Mouse (Mus musculus) heart, embryonic 16.5 days (tissue): Measurements from ENCODE around the gene Zranb3. TPM values are rescaled to one million over a fixed set of nuclear protein-coding genes. Genes with fewer than 3 reads are reported as not detected.

ENCODE experiments used
- ATAC-seq: fragments of 200-750 bp; cut with Nextera tagmentation; replicated peaks from 2 replicates; pipeline ENCODE4 v1.8.0; 2017; ENCODE audit warnings: moderate number of reproducible peaks; ENCODE audit not compliant: insufficient read depth, low FRiP score; ENCODE audit errors: extremely low read depth
- H3K27ac ChIP-seq: fragments of 300-500 bp; sonication (generic); 2 replicates; pipeline ENCODE4 v1.5.1; 2014; ENCODE audit warnings: mild to moderate bottlenecking, low read length, control low read depth, moderate library complexity
- H3K27me3 ChIP-seq: fragments of 300-500 bp; sonication (generic); 2 replicates; pipeline ENCODE4 v1.6.1; 2014; ENCODE audit warnings: low read length, mixed read lengths; ENCODE audit not compliant: control insufficient read depth, insufficient read depth
- H3K36me3 ChIP-seq: fragments of 300-500 bp; sonication (generic); 2 replicates; pipeline ENCODE4 v1.6.1; 2014; ENCODE audit not compliant: control insufficient read depth, insufficient read depth
- H3K4me1 ChIP-seq: fragments of 300-500 bp; sonication (generic); 2 replicates; pipeline ENCODE4 v1.6.1; 2014; ENCODE audit warnings: low read length, mixed read lengths; ENCODE audit not compliant: control insufficient read depth, insufficient read depth
- H3K4me2 ChIP-seq: fragments of 300-500 bp; sonication (generic); 2 replicates; pipeline ENCODE4 v1.6.1; 2014; ENCODE audit warnings: low read depth, mild to moderate bottlenecking, control low read depth, low read length
- H3K4me3 ChIP-seq: fragments of 300-500 bp; sonication (generic); 2 replicates; pipeline ENCODE4 v1.5.1; 2014; ENCODE audit warnings: mild to moderate bottlenecking, control low read depth, low read length
- H3K9ac ChIP-seq: fragments of 300-500 bp; sonication (generic); 2 replicates; pipeline ENCODE4 v1.6.1; 2014; ENCODE audit warnings: low read length, control low read depth
- H3K9me3 ChIP-seq: fragments of 300-500 bp; sonication (generic); replicated peaks from 2 replicates; pipeline ENCODE4 v1.6.1; 2016; ENCODE audit warnings: low read length; ENCODE audit not compliant: control insufficient read depth
- WGBS: fragments of 180-500 bp; shearing (Covaris S2); extraction: QIAGEN DNeasy Blood & Tissue Kit; methylation state at CpG from one replicate; pipeline ENCODE4 v1.1.7; 2014; 5-methylcytosine and 5-hydroxymethylcytosine counted together
- polyA plus RNA-seq: library from polyadenylated mRNA; unstranded; fragments of >200 nt; fragmentation: Nextera tagmentation; extraction: Ambion mirVana; gene quantifications from 2 replicates; pipeline ENCODE4 v1.2.1, GENCODE M21; 2015

Gene Zranb3
- polyA plus RNA-seq, 1 experiment from 2014 or later, result 7.1 TPM

DNA sequence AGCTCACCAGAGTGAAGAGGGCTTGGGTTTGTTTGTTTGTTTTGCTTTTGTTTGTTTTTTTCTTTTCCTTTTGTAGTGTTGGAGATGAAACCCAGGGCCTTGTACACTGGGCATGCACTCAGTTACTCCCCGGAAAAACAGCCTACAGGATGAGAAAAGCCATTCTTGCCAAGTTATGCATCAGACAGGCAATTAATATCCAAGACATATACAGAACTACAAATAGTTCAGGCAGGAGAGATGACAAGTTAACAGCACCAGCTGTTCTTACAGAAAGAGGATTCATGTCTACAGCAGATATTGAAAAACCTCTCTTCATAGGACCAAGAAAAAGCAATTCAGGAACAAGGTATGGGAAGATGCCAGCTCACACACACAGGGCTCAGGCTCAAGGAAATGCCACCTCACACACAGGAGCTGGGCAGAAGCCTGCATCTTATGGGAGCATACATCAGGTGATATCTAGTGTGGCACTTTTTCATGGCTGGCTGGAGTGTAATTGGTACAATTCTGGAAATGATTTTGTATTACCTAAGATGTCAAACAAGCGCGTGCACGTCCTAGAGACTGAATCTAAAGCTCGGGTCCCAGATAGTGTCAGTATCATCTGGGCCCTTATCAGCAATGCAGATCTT is 156.1 kb downstream of the Zranb3 start:
- 81% methylated on average over 5 of the region's 5 CpGs for WGBS
- H3K27me3 ChIP-seq, result no peaks in the 10 kb centered on the region
- no peak overlapping the region for H3K9ac ChIP-seq
- H3K4me1 ChIP-seq, result no peaks in the 10 kb centered on the region
- ATAC-seq, result no peak
- H3K27ac ChIP-seq, result no peak overlapping the region
- peaks cover 4% of the 10 kb centered on the region for H3K9me3 ChIP-seq
- no peak overlapping the region for H3K4me2 ChIP-seq
- H3K4me3 ChIP-seq, result no peak overlapping the region
- peaks cover 30% of the 10 kb centered on the region for H3K36me3 ChIP-seq

DNA sequence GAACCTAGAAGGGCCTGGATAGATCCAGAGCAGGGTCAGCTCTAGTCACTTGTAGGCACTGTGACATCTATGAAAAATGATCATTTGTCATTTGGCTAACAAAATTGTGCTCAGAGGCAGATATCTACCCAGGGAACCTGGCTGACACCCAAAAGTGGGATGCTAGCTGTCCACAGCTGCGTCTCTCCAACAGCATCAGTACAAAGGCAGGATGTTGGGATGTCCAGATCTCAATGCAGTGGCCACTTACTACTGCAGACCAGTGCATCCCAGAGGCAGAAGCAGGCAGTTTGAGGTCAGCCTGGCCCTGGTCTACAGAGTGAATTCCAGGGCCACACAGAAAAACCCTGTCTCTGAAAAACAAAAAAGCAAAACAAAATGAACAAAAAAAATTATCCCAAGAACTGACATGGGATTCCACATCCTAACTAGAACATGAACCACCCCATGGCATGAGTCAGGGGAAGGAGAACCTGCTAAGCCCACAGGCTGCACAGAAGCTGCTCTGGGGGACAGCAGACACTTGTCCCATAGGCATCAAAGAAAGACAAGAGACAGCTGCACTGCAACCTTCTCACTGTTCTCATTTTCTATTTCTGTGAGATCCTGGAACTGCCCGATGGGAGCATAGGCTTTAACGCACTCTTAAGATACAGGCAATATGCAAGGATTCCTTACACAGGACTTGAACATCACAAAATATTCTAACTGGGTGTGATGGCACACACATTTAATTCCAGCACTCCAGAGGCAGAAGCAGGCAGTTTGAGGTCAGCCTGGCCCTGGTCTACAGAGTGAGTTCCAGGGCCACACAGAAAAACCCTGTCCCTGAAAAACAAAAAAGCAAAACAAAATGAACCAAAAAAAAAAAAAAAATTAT is 156.9 kb downstream of the Zranb3 start:
- 61% methylated on average over 3 of the region's 3 CpGs for WGBS
- no peak overlapping the region for H3K4me3 ChIP-seq
- no peaks in the 10 kb centered on the region for H3K4me1 ChIP-seq
- no peak overlapping the region for H3K9ac ChIP-seq
- ATAC-seq, result no peak
- no peak overlapping the region for H3K4me2 ChIP-seq
- peaks cover 4% of the 10 kb centered on the region for H3K9me3 ChIP-seq
- peaks cover 32% of the 10 kb centered on the region for H3K36me3 ChIP-seq
- H3K27me3 ChIP-seq, result no peaks in the 10 kb centered on the region
- no peak overlapping the region for H3K27ac ChIP-seq

DNA sequence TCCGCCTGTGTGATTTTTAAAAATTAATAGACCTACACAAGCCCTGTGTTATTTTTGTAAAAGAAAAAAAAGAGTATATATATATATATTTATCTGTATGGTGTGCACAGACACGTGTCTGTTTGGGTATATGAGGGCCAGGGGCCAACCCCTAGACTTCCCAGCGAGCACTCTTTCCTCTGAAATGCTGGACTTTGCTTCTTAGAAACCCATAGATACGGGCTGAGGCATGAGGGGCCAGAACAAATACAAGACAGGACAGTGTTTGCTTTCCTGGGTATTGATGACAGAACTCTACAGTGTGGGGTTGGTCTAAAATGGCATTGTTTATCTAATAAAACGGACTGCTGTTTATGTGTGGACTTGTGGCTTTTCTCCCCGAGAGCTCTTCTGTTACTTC is 159.3 kb downstream of the Zranb3 start:
- Histone ChIP-seq H3K36me3 (peaks cover 53% of the 10 kb centered on the region), H3K9me3 (peaks cover 9% of the 10 kb centered on the region), H3K4me3 (no peak overlapping the region), H3K9ac (no peak overlapping the region), H3K4me1 (no peaks in the 10 kb centered on the region), H3K27me3 (no peaks in the 10 kb centered on the region), H3K4me2 (no peak overlapping the region), H3K27ac (no peak overlapping the region)
- ATAC-seq, result no peak
- whole genome bisulfite sequencing, result 78% methylated on average over 6 of the region's 6 CpGs

DNA sequence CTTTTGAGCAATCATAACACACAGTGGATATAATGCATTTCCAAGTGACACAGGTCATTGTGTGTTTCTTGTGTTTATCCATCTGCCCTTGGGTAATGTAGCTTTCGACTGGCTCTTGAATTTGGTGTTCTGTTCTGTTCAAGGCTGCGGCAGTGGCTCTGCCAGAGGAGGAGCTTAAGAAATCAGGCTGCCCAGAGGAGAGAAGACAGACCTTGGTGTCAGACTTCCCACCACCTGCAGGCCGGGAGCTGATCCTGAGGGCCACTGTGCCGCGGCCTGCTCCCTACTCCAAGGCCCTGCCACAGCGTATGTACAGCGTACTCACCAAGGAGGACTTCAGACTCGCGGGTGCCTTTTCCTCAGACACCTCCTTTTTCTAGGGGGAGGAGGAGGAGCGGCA is 160.6 kb downstream of the Zranb3 start:
- H3K36me3 ChIP-seq, result peaks cover 62% of the 10 kb centered on the region

DNA sequence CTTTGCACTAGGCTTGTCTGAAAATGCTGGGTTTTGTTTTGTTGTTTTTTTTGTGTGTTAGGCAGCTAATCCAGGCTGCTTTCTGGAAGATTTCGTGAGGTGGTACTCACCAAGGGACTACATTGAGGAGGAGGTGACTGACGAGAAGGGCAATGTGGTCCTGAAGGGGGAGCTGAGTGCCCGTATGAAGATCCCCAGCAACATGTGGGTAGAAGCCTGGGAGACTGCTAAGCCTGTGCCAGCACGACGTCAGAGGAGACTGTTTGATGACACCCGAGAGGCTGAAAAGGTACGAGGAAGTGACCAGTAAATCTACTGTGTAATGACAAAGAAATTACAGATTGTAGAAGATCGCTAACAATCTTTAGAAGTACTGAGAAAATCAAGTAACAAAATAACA is 165.6 kb downstream of the Zranb3 start:
- H3K9ac ChIP-seq, result no peak overlapping the region
- H3K27ac ChIP-seq, result 0 out of 2 replicates have a peak overlapping the region, but pooled peaks have one; percentile 35
- WGBS, result 65% methylated on average over 8 of the region's 8 CpGs
- no peaks in the 10 kb centered on the region for H3K27me3 ChIP-seq
- no peak overlapping the region for H3K4me3 ChIP-seq
- H3K4me2 ChIP-seq, result no peak overlapping the region
- H3K4me1 ChIP-seq, result peaks cover 4% of the 10 kb centered on the region
- no peak for ATAC-seq
- peaks cover 5% of the 10 kb centered on the region for H3K9me3 ChIP-seq
- H3K36me3 ChIP-seq, result peaks cover 50% of the 10 kb centered on the region

More for the DNA sequence above, 160.6 kb downstream of the Zranb3 start:
- Histone ChIP-seq H3K4me3 (no peak overlapping the region), H3K9ac (no peak overlapping the region), H3K4me2 (no peak overlapping the region), H3K9me3 (peaks cover 5% of the 10 kb centered on the region), H3K27ac (no peak overlapping the region), H3K4me1 (no peaks in the 10 kb centered on the region), H3K27me3 (no peaks in the 10 kb centered on the region)
- ATAC-seq, result no peak
- WGBS, result 91% methylated on average over 10 of the region's 10 CpGs

DNA sequence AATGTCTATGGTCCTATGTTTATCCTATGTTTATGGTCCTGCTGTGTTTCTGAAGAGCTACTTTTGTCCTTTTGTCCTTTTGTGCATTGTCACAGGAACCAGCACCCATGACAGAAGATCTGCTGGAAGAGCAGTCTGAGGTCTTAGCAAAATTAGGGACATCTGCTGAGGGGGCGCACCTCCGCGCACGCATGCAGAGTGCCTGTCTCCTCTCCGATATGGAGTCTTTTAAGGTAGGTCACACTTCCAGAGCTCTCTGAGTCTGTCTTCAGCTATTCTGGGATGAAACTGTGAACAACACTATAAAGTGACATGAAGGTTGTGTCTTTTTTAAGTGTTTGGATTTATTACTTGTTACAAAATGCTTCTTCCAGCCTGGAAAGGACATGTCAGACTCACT is 168.5 kb downstream of the Zranb3 start:
- no peaks in the 10 kb centered on the region for H3K27me3 ChIP-seq
- no peak overlapping the region for H3K4me2 ChIP-seq
- no peak for ATAC-seq
- peaks cover 4% of the 10 kb centered on the region for H3K4me1 ChIP-seq
- H3K36me3 ChIP-seq, result peaks cover 42% of the 10 kb centered on the region
- no peak overlapping the region for H3K27ac ChIP-seq
- H3K9ac ChIP-seq, result no peak overlapping the region
- 89% methylated on average over 5 of the region's 5 CpGs for WGBS
- peaks cover 4% of the 10 kb centered on the region for H3K9me3 ChIP-seq
- no peak overlapping the region for H3K4me3 ChIP-seq

DNA sequence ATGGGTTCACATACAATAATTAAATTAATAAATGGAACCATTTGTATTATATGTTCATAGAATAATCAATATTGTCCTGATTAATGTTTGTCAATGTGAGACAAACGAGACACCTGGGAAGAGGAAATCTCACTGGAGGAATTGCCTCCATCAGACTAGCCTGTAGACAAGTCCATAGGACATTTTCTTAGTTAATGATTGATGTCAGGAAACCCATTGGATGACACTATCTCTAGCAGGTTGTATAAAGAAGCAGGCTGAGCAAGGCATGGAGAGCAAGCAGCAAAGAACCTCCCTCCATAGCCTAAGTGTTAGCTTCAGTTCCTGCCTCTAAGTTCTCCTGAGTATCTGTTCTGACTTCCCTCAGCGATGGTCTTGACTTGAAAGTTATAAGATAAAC is 169.4 kb downstream of the Zranb3 start:
- no peak for ATAC-seq
- H3K4me2 ChIP-seq, result no peak overlapping the region
- no peaks in the 10 kb centered on the region for H3K9me3 ChIP-seq
- H3K36me3 ChIP-seq, result peaks cover 33% of the 10 kb centered on the region
- peaks cover 4% of the 10 kb centered on the region for H3K4me1 ChIP-seq
- no peak overlapping the region for H3K4me3 ChIP-seq
- no peaks in the 10 kb centered on the region for H3K27me3 ChIP-seq
- H3K9ac ChIP-seq, result no peak overlapping the region
- 84% methylated on average over 2 of the region's 2 CpGs for WGBS
- no peak overlapping the region for H3K27ac ChIP-seq

DNA sequence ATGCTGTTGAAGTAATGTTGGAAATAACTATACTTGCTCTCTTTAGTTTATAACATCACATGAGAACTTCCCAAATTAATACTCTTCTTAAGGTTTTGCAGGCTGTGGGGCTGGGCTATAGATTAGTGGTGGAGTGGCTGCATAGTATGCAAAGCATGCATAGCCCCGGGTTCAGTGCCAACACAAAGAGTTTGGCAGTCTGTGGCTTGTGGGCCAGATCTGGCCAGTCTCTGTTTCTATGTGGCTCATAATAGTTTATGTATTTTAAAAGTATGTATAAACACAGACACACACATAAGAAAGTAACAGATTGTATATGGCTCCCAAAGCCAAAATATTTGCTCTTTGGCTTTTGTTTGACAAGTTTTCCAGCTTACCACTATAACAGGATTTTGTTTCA is 187.0 kb downstream of the Zranb3 start:
- Histone ChIP-seq H3K27ac (no peak overlapping the region), H3K9me3 (no peaks in the 10 kb centered on the region), H3K4me3 (no peak overlapping the region), H3K36me3 (peaks cover 15% of the 10 kb centered on the region), H3K4me2 (no peak overlapping the region), H3K9ac (no peak overlapping the region), H3K27me3 (no peaks in the 10 kb centered on the region), H3K4me1 (no peaks in the 10 kb centered on the region)
- 47% methylated on average over 1 of the region's 1 CpGs for WGBS
- no peak for ATAC-seq

DNA sequence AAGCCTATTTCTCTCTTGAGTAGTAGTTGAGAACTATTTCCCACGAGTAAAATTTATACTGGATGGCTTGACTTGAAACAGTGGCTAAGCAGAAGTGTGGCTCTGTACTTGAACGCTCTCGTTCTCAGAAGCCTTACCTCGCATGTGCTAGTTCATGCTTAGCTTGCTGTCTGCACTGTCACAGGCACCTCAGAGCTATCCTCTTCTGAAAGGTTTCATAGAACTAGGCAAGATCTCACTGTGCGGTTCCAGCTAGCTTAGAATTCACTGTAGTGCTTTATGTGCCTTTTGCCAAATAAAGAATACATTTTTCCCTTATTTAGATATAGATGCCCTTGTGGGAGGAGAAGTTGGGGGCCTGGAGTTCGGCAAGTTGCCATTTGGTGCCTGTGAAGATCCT is 187.5 kb downstream of the Zranb3 start:
- no peak overlapping the region for H3K4me2 ChIP-seq
- H3K9me3 ChIP-seq, result no peaks in the 10 kb centered on the region
- H3K4me1 ChIP-seq, result no peaks in the 10 kb centered on the region
- ATAC-seq, result no peak
- no peak overlapping the region for H3K27ac ChIP-seq
- H3K27me3 ChIP-seq, result no peaks in the 10 kb centered on the region
- H3K4me3 ChIP-seq, result no peak overlapping the region
- H3K36me3 ChIP-seq, result peaks cover 14% of the 10 kb centered on the region
- H3K9ac ChIP-seq, result no peak overlapping the region
- WGBS, result 65% methylated on average over 6 of the region's 6 CpGs
